Mouse (Mus musculus): ENCODE data around the gene Morn1. TPM values are rescaled to one million over a fixed set of nuclear protein-coding genes. Genes with fewer than 3 reads are reported as not detected.

Gene Morn1
- total RNA-seq, 1 experiment from 2014 or later, result 2.6 TPM

DNA sequence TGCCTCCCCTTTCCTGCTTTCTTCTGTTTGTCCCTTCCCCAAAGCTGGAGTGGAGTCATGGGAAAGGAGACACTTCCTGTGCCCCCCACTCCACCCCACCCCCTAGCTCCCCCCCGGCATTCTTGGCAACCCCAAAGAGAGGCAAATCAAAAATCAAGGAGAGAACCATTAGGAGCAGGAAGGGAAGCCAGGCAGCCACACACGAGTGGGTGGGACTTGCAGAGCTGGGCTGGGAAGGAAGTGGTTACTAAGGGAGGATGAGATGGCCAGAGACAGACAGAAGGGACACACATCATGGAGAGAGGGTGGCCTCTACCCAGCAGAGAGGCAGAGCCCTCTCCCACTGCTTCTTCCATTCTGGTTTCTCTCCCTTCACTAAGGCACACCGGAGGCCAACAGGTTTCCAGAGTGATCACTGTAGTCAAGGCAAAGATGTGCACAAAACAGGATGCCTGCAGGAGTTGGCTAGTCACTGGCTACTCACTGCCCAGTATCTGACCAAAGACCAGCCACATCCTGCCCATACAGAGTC lies 92.7 kb downstream of the Morn1 start:
- ATAC-seq (replicated peaks; ENCODE audit: low read depth, poor library complexity, severe bottlenecking), result peak; percentile 77

DNA sequence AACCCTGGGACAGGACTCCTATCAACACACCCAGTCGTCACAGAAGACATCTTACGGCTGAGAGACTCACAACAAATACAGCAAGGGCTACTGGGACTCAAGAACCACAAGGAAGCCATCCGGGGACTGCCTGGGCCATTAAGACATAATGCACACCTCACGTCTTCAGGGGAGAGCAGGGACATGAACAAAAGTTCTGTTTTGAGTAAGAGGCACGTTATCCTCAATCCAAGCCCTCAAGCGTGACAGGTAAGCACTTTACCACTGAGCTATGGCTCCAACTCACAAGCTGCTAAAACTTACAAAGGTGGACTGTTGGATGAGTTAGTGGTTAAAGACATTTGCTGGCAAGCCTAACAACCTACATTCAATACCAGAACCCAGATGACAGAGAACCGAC lies 96.8 kb downstream of the Morn1 start:
- no peak for ATAC-seq (replicated peaks; ENCODE audit: low read depth, poor library complexity, severe bottlenecking)

DNA sequence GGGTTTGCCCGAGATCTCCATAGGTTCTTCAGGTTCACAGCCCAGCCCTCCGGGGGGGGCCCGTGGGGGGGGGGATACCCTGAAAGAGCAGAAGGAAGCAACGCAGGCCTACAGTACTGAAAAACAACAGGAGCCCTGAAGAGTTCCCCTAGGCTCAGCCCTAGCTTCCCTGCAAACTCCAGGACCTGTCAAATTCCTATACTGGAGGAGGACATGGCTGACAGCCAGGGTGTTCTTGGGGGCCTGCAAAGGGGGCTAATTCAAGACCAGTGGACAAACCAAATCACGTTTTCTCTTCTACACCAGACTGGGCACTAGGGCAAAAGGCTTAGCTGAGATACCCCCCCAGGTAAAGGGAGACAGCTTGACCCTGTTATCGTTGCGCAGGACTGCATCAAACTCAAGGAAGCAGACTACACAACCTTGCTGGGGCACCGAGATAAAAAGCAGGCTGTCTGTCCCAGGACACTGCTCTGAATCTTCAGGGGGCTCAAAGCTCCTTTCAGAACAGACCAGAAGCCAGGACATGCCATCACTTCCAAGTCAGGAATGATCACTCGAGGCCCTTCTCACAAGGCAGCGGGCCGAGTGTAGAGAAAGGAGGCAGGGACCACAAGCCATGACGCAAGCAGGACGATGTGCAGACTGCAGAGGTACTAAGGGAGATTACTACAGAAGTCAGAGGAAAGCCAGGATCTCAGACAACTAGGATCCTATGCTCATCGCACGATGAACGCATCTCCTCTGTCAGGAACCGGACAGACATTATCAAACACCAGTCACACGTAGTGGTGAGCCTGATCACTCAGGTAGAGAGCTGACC lies 98.1 kb downstream of the Morn1 start:
- ATAC-seq (replicated peaks; ENCODE audit: low read depth, poor library complexity, severe bottlenecking), result no peak

DNA sequence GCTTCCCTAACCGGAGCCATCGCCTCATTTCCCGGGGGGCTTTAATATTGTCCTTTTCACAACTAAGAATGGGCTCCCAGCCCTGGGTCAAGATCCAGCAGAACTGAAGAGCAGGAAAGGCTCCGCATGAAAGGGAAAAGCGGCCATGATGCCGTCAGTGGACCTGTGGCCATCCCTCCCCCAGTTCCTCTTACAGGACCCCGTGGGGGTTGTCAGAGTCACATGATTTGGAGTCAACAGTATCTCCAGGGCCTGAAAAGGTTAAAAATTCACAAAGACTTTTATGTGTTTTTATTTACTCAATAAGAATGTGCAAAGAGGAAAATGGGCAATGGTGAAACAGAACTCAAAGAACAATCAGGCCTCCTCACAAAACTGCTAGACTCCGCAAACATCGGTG lies 99.5 kb downstream of the Morn1 start:
- ATAC-seq (replicated peaks; ENCODE audit: low read depth, poor library complexity, severe bottlenecking), result no peak

DNA sequence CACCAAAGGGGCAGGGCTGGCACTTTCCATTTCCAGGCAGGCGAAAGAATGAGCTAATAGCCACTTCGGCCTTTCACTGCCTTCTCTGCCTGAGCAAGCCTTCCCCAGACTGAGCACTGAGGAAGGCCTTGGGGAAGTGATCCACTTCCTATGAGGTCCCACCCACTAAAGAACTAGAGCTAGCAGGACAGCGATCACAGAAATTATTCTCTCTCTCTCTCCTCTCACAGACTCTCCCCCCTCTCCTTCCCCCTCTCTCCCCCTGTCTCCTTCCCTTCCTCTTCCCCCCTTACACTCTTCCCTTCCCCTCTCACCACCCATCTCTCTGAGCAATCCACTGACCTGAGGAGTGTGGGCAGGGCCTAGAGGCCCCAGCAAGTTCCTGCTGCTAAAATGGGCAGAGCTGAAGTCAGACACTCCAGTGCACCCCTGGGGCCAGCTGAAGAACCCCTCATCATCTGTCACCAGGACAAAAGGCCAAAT lies 100.9 kb downstream of the Morn1 start:
- peak; percentile 92 for ATAC-seq (replicated peaks; ENCODE audit: low read depth, poor library complexity, severe bottlenecking)

DNA sequence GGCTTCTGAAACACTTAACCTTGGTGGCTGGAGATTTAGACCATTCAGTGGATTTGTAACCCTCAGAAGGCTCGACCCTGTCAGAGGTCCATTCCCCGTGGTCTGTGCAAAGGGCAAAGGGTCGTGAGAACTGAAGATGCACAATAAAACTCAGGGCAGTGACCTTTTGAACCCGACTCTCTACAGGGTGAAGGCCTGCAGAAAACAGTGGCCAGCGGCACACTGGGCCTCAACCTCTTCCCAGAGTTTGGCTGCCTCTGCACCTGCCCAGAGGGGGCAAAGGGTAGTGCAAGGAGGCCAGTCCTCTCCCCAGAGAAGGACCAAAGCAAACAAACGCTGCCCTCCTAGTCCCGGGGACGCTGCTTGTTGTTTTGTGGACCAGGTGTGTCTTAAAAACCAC lies 102.0 kb downstream of the Morn1 start:
- no peak for ATAC-seq (replicated peaks; ENCODE audit: low read depth, poor library complexity, severe bottlenecking)

DNA sequence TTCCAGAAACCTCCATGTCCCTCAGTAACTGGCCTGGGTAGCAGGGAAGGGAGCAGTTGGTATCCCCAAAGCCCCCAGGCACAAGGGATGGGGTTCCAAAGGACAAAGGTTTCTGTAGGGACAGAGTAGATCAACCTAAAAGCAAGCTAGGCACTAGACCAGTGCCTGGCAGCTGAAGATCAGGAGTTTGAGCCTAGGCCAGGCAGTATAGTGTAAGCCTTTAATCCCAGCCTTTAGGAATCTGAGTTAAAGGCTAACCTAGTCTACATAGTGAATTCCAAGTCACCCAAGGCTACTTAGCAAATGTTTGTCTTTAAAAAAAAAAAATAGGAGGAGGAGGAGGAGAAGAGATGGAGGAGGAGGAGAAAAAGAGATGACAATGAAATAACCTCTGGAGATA lies 102.4 kb downstream of the Morn1 start:
- no peak for ATAC-seq (replicated peaks; ENCODE audit: low read depth, poor library complexity, severe bottlenecking)

DNA sequence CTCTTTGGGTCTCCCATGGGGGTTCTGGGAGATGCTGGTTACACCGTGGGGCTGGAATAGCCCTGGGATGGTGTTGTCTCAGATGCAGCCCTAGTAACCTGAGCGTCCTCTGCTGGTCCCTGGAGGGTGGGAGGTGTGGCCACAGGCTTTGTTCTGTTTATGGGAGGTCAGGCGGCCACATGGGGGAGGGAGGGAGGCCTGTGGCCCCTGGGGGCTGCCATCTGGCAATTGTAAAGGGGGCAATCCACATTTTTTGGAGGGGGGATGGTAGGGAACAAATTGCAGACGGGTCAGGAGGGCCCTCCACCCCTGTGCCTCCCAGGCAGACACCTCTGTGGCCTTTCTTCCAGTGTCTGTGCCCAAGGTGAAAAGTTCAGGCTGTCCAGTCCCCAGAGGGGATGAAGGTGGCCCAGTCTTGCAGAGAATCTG lies 103.3 kb downstream of the Morn1 start:
- ATAC-seq (replicated peaks; ENCODE audit: low read depth, poor library complexity, severe bottlenecking), result no peak

DNA sequence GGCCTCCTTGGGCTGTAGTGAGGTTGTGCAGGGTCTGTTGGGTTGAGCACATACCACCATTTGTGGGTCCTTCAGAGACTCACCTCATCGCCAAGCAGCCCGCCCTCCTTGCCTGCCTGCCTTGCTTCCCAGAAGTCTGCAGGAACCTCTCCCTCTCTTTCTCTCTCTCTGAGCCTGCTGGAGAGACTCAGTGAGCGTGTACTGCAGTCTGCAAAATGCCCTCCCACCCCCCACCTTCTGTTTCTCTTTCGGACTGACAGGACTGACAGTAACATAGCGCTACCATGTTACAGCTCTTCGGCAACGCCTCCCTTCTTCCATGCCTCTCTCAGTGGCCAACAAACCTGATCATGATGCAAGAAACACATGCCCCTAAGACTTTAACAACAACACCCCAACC lies 103.9 kb downstream of the Morn1 start:
- no peak for ATAC-seq (replicated peaks; ENCODE audit: low read depth, poor library complexity, severe bottlenecking)

Other genes starting within 250 kb of the Morn1 start
- not detected in 2 replicates for gene Ttc34, start 249.1 kb upstream of the Morn1 start, total RNA-seq (2017)
- not detected in 2 replicates for gene Mmel1, start 217.0 kb upstream of the Morn1 start, total RNA-seq (2017)
- 0.87 TPM in 1 of 2 replicates, not detected in the other for gene Fam213b, start 187.4 kb upstream of the Morn1 start, total RNA-seq (2017)
- 45.4 and 71.6 TPM in 2 replicates for gene Tnfrsf14, start 158.0 kb upstream of the Morn1 start, total RNA-seq (2017)
- not detected in 2 replicates for gene Hes5, start 125.7 kb upstream of the Morn1 start, total RNA-seq (2017)
- gene Pank4, start 122.5 kb upstream of the Morn1 start, total RNA-seq (2017), result 15.0 and 35.5 TPM in 2 replicates
- gene Plch2, start 29.8 kb upstream of the Morn1 start, total RNA-seq (2017), result not detected in 2 replicates
- 11.9 and 12.3 TPM in 2 replicates for gene Pex10, start 19.6 kb upstream of the Morn1 start, total RNA-seq (2017)
- 124 and 128 TPM in 2 replicates for gene Rer1, start 195 bp upstream of the Morn1 start, total RNA-seq (2017)
- 8.4 and 9.9 TPM in 2 replicates for gene Ski, start 136.0 kb downstream of the Morn1 start, total RNA-seq (2017)
- 25.5 and 25.9 TPM in 2 replicates for gene Faap20, start 163.2 kb downstream of the Morn1 start, total RNA-seq (2017)